Mouse (Mus musculus): ENCODE results near the gene Mios.

Mios gene

DNA sequence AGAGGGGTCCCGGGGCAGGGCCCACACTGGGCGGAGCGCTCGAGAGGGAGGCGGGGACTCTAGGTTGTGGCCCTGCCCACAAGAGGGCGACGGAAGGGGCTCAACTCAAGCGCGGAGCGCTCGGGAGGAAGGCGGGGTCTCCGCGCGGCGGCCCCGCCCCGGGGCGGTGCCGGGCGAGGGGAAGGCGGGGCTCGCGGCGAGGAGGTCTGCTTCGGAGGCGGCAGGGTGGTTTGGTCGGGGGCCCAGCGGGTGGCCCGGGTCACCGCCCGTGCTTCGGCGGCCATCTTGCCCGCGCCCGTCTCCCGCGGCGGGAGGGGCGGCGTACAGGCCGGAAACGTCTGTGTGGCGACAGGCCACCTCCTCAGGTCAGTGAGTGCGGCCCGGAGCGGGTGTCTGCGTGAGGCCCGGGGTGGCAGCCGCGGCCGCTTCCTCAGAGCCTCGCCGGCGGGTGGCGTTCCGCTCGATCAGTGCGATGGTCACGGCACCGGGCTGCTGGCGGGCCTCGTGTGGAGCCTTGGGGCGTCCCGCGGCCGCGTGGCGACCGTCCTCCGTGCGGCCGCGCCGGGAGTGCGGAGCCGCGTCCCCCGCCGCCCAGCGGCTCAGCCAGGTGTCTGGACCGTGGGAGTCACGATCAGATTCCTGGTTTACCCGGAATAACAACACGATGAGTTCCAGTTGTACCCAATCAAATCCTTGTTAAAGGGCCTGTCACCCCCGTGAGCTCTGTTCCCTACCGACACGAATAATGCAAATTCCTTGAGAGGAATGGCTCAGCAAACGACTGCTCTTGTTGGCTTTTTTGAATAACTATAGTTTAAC lies at the start of gene Mios:
Gene Mios, plus strand, starts transcription at position 176 of the 819 bp plus-strand sequence.
- peak; percentile 94 for DNase-seq (ENCODE audit: low spot score)

DNA sequence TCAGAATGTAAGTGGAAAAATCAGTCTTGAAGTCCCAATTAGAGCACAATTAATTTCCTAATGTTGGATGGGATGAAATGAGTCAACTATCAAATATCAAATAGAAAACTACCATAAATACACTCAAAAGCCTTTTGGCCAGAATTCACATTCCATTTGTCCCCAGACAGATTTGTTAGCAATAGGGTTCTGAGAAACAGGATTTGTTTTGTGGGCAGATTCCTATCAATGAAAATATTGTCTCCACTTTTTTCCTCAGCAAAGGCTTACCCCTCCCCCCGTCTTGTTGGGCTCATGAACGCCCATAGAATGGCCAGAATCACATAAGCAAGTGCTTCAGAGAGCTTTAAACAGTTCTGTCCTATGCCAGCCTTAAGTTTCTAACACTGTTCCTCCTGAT lies 49.0 kb upstream of the Mios start:
- DNase-seq (ENCODE audit: low spot score): no peak

DNA sequence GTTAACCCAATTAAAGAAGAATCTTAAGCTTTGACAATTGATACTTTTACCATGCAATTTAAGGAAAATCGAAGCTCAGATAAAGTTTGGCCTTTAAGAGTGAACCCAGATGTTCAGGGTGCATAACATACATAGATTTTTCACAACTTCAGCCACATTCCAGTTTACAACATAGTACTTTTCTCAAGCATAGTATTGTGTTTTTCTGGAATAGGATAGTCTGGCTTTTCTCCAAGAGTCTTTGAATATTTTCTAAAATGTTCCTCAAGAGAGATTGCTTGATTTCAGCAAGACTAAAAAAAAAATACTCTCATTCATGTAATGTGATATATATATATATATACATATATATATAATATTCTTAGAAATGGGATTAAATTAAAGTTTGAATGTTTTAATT lies 44.3 kb upstream of the Mios start:
- DNase-seq (ENCODE audit: low spot score): no peak

DNA sequence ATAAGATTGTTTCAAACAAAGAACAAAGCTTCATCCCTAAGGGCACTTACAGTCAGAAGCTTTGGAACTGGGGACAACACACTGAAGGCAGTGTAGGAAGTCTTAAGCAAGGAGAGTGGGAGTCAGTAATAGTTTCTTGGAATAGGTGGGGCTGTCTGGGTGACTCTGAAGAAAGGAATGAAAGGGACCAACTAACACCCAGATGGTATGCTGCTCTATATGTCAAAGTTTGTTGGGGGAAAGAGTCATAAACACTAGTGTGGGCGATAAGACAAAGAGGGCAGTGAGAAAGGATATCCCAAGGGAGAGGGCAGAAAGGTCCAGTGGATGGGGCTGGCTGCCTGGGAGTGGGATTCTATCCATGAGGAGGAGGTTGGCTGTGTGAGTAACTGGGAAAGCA lies 36.9 kb upstream of the Mios start:
- no peak for DNase-seq (ENCODE audit: low spot score)

DNA sequence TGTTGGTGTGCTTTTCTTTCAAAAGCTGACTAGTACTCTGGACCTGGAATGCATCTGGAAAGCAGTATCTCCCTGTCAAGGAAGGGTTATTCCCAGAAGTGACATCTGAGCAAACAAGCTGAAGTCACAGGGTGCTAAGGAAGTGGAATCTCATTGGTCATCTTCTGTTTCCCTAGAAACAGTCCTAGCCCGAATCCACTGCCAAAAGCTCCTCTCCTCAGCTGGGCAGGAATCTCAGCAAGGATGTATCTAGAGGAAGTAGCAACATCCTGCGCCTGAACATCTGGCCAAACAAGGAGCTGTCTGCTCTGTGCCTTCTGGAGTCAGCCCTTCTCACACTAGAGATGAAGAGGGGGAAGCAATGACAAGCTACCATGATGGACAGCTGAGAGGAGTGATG lies 35.0 kb upstream of the Mios start:
- no peak for DNase-seq (ENCODE audit: low spot score)

DNA sequence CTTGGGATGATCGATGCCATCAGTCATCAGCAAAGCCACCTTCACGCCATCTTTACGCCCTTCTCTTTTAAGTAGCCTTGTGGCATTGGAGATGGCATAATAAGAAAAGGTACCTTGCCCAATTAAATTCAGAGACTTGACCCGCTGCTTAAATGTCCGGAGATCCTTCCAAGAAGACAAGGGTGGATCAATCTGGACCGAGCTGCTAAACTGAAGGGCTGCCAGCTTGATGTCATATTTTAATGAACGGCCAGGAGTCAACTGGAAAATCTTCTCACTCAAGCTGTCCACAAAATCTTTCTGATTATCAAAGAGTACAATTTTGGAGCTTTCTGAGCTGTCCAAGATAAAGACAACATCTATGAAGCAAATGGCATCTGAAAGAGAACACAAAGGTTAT lies 33.7 kb upstream of the Mios start:
- DNase-seq (ENCODE audit: low spot score): no peak

DNA sequence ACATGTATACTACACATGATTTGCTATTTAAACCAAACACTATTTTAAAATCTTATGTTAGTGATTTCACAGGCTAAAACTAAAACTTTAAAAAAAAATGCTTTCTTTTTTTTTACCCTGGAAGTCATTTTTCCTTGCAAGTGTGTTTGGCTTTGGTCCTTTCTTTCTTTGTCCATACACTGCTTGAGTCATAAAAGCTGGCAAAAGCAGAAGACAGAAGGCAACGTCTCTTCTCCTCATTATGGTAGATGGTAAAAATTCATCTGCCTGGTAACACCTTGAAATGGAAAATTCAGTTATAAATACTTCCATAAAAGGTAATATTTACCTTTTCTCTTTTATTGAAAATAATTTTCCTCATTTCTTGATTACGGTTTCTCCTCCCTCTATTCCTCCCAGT lies 32.9 kb upstream of the Mios start:
- no peak for DNase-seq (ENCODE audit: low spot score)

DNA sequence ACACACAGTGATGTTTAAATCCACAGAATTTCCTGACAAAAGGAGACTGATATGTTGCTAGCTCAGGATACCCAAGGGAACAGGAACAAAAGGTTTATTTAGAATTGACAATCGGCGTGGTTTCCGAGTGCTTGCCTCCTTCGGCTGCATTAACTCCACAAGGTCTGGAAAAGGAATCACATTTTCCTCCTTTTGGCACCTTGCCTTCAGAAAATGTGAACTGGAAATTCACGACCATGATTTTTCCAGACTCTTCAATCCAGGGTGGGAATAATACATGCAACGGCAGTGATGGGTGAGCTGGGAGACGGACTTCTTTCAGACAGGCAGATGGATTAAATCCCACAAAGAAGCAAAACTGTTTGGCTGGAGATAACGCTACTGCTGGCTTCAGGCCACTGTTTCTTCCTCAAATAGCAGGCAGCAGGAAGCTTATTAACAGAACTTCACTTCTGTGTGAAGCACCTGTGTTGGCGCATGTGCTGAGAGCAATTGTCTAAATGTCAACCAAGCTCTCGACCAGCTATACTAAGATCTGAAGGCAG lies 30.6 kb upstream of the Mios start:
- no peak for DNase-seq (ENCODE audit: low spot score)

DNA sequence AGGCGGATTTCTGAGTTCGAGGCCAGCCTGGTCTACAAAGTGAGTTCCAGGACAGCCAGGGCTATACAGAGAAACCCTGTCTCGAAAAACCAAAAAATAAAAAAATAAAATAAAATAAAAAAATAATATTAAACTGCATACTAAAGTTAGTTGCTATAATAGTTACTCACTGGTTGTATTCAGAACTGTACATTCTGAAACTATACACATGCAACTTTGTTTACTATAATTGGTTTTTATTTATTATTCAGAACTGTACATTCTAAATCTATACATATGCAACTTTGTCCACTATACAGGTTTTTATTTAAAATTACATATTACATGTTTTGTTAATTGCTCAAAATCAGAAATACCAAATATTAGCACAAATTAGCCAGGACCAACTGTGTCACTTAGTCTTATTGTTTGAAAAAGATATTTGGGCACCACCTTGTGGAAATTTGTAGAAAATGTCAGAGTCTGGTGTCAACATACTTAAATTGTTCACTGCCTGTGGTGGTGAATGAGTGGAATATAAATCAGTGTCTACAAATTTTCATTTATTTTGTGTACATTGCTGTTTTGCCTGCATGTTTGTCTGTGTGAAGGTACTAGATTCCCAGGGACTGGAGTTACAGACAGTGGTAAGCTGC lies 20.3 kb upstream of the Mios start:
- no peak for DNase-seq (ENCODE audit: low spot score)

DNA sequence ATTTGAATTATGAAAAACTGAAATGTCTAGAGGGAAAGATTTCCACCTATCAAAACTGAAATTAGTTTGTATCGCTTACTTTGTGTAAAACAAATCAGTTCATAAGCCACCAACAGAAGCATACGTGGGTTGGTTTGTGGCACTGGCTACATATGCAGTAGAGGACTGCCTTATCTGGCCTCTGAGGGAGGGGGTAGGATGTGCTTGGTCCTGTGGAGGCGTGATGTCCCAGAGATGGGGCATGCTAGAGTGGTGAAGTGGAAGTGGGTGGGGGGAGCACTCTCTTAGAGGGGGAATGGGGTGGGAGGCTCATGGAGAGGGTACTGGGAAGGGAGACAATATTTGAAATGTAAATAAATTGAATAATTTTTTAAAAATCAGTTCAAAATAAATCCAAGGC lies 19.1 kb upstream of the Mios start:
- DNase-seq (ENCODE audit: low spot score): no peak

DNA sequence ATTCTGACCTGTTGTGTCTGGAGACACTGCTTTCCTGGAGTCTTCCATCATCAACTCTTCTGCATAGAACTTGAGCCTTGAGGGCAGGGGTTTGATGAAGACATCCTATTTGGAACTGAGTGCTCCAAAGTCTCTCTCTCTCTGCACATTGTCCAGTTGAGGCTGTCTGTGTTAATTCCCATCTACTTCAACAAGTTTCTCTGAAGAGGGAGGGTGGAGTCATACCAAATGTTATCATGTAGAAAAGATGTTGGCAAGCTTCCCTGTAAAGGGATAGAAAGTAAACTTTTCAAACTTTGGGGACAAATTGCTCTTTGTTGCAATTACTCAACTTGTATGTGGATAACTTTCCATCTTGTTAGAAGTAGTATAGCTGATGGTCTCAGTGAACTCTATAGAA lies 16.5 kb upstream of the Mios start, which contains the start of gene Col28a1:
Gene Col28a1, minus strand, starts transcription at position 101 of the 400 bp plus-strand sequence.
- DNase-seq (ENCODE audit: low spot score): no peak

DNA sequence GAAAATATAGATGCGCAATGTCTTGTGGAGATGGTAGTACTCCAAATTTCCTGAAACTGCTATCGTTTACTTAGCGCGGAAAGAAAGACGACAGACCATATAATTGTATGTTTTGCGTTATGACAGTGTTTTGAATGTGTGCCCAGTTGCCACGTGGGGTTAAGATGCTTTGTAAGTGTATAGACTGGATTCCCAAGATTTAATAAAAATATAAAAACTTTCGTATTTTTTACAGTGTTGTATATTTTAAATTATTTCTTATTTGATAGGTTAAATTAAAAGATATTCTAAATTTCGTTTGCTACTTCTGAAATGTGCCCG lies 804 bp downstream of the Mios start:
- DNase-seq (ENCODE audit: low spot score): no peak

DNA sequence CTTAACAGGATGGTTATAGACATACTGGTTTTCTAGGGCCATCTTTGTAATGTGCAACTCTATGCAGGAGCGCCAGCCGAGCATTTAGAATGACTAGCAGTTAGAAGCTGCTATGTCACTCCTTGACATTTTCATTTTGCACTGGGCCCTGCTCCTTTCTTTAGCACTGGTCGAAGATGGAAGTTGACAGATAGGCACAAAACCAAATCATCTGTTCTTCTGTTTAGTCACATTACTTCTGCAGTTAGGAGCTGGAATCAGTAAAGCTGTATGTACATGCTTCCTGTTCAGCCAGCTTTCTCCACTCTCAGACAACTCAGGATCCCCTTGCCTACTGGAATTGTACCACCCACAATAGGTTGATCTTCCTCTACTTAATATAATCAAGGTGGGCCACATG lies 1.6 kb downstream of the Mios start:
- no peak for DNase-seq (ENCODE audit: low spot score)

DNA sequence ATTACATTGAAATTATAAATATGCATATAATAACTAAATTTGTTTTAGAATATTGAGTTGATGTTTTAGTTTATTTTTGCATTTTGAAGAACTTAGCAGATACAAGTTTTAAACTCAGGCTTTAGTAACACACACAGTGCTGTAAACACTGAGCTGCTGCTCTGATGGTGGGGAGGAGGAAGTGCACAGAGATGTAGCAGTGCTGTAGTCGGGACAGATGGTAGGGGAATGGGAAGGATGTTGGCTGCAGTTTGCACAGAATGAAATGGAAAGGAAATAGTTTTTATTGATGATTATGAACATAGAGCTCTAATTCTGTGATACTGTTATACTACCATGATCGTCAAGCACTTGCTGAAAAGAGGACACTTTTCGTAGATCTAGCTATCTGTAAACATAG lies 18.0 kb downstream of the Mios start:
- no peak for DNase-seq (ENCODE audit: low spot score)

DNA sequence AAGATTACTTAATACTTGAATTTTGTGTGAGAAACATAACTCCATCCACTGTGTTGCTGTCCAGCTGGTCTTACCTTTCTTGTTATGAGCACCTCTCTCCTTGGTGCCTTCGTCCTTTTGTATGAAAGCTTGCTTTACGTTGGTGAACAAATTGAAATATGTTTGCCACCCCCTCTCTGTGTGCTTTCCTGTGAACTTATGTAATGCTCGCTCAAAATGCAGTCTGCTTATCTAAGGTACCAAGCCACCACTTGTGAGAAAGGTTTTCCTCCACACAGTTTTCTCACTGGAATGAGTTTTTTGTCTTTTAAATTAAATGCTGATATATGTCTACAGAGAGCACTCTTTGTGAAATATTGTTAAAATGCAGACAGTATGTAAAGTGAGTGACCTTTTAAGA lies 19.6 kb downstream of the Mios start:
- no peak for DNase-seq (ENCODE audit: low spot score)

DNA sequence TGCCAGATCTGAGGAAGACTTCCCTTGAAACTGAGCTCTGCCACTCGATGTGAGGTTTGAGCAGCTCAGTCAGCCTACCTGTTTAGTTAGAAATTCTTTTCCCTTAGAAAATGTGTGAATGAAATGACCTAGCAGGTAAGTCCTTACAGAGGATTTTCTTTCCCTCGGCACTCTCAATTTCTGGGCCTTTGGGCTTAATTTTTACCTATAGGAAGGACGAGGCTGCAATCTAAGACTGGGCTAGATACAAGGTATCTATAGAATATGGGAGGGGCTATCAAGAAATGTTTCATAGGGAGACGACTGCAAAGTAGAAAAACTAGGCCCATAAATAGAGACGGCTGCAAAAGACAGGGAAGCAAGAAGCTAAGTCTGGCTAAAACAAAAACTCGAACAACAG lies 49.3 kb downstream of the Mios start:
- DNase-seq (ENCODE audit: low spot score): no peak

DNA sequence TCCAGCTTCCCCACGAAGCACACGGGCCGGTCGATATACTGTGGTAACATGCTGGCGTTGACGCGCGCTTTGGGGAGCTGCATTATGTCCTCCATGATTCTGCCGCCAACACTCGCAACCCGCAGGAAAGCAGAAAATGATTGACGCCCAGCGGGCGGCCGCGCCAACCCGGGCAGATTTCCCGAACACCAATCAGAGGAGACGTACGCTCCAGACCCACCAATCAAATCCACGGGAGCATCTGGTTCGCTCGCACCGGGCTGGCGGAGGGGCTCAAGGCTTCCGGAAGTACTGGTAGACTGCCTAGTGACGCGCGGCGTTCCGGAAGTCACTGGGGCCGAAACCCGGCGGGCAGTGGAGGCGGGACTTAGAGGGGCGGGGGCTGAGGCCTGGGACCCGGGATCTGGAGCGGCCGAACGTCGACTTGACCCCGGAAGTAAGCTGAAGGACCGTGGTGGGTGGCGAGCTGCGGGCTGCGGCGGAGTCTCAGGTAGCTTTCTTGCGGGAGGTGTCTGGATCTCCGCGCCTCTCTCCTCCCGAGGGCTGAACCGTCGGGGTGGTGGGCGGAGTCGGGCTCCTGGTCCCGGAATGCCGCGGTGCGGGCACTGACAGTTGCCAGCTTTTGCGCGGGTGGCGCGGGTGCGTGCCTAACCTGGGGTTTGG lies 50.1 kb downstream of the Mios start, which contains the start of the genes Rpa3, Umad1 and Gm45062:
Gene Rpa3, minus strand, starts transcription at position 170 of the 663 bp plus-strand sequence.
Gene Umad1, plus strand, starts transcription at position 285 of the 663 bp plus-strand sequence.
Gene Gm45062, plus strand, starts transcription at position 447 of the 663 bp plus-strand sequence.
- peak; percentile 97 for DNase-seq (ENCODE audit: low spot score)

DNA sequence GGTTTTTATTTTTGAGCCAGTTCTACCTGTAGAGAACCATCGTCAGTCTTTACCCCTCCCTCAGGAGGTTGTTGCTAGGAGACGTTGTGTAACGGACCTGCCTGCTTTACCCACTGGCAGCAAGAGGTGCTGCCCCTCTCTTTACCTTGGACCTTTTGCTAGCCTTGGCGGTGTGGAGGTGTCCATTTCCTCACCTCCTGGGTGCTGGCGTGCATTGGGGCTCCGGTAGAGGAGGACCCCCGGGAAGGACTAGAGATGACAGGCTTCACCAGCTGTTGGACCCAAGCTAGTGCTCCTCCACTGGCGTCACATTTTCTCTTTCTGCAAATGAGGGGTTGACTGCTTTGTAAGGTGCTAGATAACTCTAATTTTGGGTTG lies 50.6 kb downstream of the Mios start:
- DNase-seq (ENCODE audit: low spot score): no peak

DNA sequence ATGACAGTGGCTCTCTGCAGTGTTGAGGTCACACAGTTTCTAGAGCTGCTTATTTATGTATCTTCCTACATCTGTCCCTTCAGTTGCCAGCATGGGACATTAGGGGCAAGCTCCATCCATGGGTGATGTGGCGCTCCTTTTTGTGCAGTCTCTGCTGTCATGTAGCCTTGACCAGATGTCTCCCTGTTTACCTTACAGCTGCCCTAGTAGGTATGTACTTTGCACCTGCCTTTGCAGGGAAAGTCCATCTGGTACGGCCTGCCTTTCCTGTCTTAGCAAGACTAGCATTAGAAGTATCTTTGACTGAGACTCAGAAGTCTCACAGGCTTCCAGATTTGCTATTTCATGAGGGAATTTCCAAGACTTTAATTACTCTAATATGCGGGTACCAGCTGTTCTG lies 62.0 kb downstream of the Mios start:
- peak; percentile 45 for DNase-seq (ENCODE audit: low spot score)

DNA sequence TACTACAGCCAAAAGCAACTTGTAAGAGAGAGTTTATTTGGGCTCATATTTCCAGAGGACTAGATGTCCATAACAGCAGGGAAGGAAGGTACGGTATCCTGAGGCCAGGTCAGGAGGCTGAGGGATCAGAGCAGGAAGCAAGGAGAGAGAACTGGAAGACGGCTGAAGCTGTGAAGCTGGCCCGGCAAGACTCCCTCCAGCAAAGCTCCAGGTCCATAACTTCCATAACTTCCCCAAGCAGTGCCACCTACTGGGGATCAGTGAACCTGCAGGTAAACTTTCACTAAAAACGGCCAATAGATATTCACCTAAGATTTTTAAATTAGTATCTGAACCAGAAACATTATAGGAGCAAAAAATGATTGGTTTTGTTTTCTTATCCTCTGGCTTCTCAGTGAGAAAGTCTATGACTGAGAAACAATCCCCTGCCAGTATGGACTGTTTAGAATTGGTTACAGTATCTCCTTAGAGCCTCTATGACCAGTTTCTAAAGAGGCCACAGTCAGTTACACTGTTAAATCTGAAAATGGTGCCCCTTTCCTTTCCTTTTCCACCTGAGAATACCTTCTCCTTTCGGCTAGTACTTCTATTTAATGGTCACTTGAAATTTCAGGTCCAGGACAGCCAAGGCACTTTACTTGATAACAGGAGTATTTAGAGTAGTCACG lies 65.5 kb downstream of the Mios start:
- DNase-seq (ENCODE audit: low spot score): peak; percentile 17

DNA sequence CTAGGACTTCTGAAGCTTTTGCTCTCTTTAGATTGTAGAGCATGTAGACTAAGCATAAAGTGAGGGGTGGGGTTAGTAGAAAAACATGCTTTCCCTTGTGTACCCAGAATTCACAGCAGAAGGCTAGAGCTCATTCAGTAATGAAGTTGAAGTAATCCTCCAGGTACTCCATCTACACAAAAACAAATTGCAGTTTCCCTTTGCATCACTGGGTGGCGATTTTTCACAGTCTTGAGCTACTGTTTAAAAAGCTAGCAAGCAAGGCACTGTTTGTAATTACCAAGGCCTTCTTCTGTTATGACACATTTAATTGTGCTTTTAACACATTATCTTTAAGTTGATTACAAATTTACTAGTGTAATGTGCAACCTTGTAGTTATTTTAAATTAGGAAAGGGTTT lies 66.1 kb downstream of the Mios start:
- DNase-seq (ENCODE audit: low spot score): no peak

DNA sequence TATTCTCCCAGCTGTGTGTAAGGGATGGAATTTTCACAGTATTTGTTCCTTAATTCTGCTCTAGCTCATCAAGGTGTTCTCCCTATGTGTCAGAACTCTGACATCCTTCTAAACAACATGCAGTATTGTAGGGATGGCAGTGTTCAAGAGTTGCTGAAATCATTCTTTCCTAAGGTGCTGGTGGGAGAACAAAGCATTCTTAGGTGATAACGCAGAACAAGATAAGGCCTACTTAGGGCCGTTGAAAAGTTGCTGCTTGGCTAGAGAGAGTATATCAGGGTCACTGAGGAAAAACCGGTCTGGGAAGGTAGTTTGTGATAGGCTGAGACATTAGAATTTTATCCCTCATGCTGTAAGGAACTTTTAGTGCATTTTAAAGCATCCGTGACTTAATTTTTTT lies 67.4 kb downstream of the Mios start:
- DNase-seq (ENCODE audit: low spot score): no peak
